Mouse (Mus musculus) myocyte (in vitro differentiated cells): ENCODE measurements around the gene Cdkl2. TPM values are rescaled to one million over a fixed set of nuclear protein-coding genes. Genes with fewer than 3 reads are reported as not detected.

ENCODE experiments used
- H3K27me3 ChIP-seq: one replicate; pipeline ENCODE4 v1.6.1; 2011; ENCODE audit not compliant: control insufficient read depth, insufficient read depth, insufficient read length
- H3K36me3 ChIP-seq: one replicate; pipeline ENCODE4 v1.6.1; 2011; ENCODE audit not compliant: control insufficient read depth, insufficient read depth
- H3K4me2 ChIP-seq: one replicate; pipeline ENCODE4 v1.6.1; 2011; ENCODE audit warnings: low read depth, control low read depth
- H3K4me3 ChIP-seq: one replicate; pipeline ENCODE4 v1.5.1; 2011; ENCODE audit warnings: mild to moderate bottlenecking, control low read depth, moderate library complexity
- H3K79me2 ChIP-seq: one replicate; pipeline ENCODE4 v1.6.1; 2011; ENCODE audit not compliant: control insufficient read depth, insufficient read depth
- H3ac ChIP-seq: one replicate; pipeline ENCODE4 v1.6.1; 2011; ENCODE audit not compliant: control insufficient read depth, insufficient read length
- CEBPB ChIP-seq: IDR thresholded peaks from 2 replicates; pipeline ENCODE4 v1.6.1; 2011; ENCODE audit warnings: mild to moderate bottlenecking, moderate library complexity; ENCODE audit not compliant: poor library complexity, insufficient read depth, severe bottlenecking
- E2F4 ChIP-seq: IDR thresholded peaks from one replicate; pipeline ENCODE4 v1.6.1; 2011; ENCODE audit warnings: mild to moderate bottlenecking, control low read depth, moderate library complexity; ENCODE audit not compliant: insufficient read depth
- MAX ChIP-seq: IDR thresholded peaks from one replicate; pipeline ENCODE4 v1.6.1; 2011; ENCODE audit warnings: low read depth, mild to moderate bottlenecking, control low read depth
- MYOD1 ChIP-seq, 3 experiments: IDR thresholded peaks; one replicate each; pipeline ENCODE4 v1.6.1; 2011; ENCODE audit warnings: control low read depth in 2 of 3, low read depth in 2 of 3, mild to moderate bottlenecking in 2 of 3, moderate library complexity in 1 of 3; ENCODE audit not compliant: insufficient read length in 2 of 3, control insufficient read depth in 1 of 3
- MYOG ChIP-seq, 3 experiments: IDR thresholded peaks; one replicate each; pipeline ENCODE4 v1.6.1; 2011; ENCODE audit warnings: control low read depth in 2 of 3, low read depth in 2 of 3, mild to moderate bottlenecking in 2 of 3; ENCODE audit not compliant: insufficient read length in 2 of 3, control insufficient read depth in 1 of 3, insufficient read depth in 1 of 3
- POLR2A ChIP-seq: IDR thresholded peaks from one replicate; pipeline ENCODE4 v1.6.1; 2011; ENCODE audit warnings: low read depth, mild to moderate bottlenecking, control low read depth, moderate library complexity; ENCODE audit not compliant: insufficient read length
- POLR2AphosphoS2 ChIP-seq: IDR thresholded peaks from one replicate; pipeline ENCODE4 v1.6.1; 2011; ENCODE audit warnings: low read depth, control low read depth; ENCODE audit not compliant: insufficient read length
- REST ChIP-seq: IDR thresholded peaks from one replicate; pipeline ENCODE4 v1.6.1; 2011; ENCODE audit warnings: mild to moderate bottlenecking, control low read depth, moderate library complexity; ENCODE audit not compliant: insufficient read depth, insufficient read length
- SRF ChIP-seq: IDR thresholded peaks from one replicate; pipeline ENCODE4 v1.6.1; 2011; ENCODE audit warnings: low read depth; ENCODE audit not compliant: control insufficient read depth, insufficient read length
- TCF12 ChIP-seq: IDR thresholded peaks from one replicate; pipeline ENCODE4 v1.6.1; 2011; ENCODE audit warnings: mild to moderate bottlenecking, control low read depth; ENCODE audit not compliant: poor library complexity, insufficient read depth, severe bottlenecking
- TCF3 ChIP-seq: IDR thresholded peaks from one replicate; pipeline ENCODE4 v1.6.1; 2011; ENCODE audit warnings: low read depth, control low read depth; ENCODE audit not compliant: insufficient read length
- USF1 ChIP-seq: IDR thresholded peaks from one replicate; pipeline ENCODE4 v1.6.1; 2011; ENCODE audit warnings: low read depth, mild to moderate bottlenecking, control low read depth, moderate library complexity
- polyA plus RNA-seq: library from polyadenylated mRNA; unstranded; fragments of >200 nt; fragmentation: generic; extraction: Trizol; gene quantifications from one replicate; pipeline ENCODE4 v1.2.1, GENCODE M21; 2012; ENCODE audit warnings: missing spikeins

Gene Cdkl2
- 0.53 TPM for polyA plus RNA-seq

DNA sequence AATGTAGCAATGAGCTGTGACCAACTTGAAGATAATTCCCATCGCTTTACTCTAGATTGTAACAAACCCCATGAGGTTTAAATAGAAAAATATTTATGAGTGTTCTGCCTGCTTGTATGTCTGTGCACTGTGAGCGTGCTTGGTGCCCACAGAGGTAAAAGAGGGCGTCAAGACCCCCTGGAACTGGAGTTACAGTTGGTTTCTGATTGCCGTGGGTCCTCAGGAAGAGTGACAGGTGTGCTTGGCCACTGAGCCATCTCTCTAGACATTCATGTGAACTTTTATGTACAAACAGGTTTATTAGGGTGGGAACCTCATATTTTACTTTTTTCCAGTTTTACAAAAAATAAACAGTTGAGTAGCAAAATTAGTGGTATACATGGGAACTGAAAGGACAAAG is at the start of gene Cdkl2:
Gene Cdkl2 (minus strand): TSS at position 101 of the 400 bp plus-strand sequence.
- H3K27me3 ChIP-seq, result no peaks in the 10 kb centered on the region
- no peaks in the 10 kb centered on the region for H3K79me2 ChIP-seq
- no peaks in the 10 kb centered on the region for H3K36me3 ChIP-seq
- TF ChIP-seq REST, result no peak
- no peak for TF ChIP-seq SRF
- TF ChIP-seq CEBPB, result no peak
- TF ChIP-seq MYOD1 (IDR thresholded peaks at IDR 0.05; ENCODE audit: control insufficient read depth in 1 of 3, insufficient read length in 2 of 3, low read depth in 2 of 3), result no peak
- no peak for TF ChIP-seq POLR2A
- TF ChIP-seq POLR2AphosphoS2, result no peak
- TF ChIP-seq TCF12, result no peak
- no peak for TF ChIP-seq MAX
- no peak for TF ChIP-seq MYOG (IDR thresholded peaks at IDR 0.05; ENCODE audit: control insufficient read depth in 1 of 3, insufficient read depth in 1 of 3, insufficient read length in 2 of 3, low read depth in 2 of 3)
- no peak for TF ChIP-seq TCF3
- TF ChIP-seq USF1, result no peak
- no peak for TF ChIP-seq E2F4
- peak within 1 kb of the TSS; percentile 97 for H3K4me2 ChIP-seq
- H3ac ChIP-seq, result no peak within 1 kb of the TSS
- peak within 1 kb of the TSS; percentile 66 for H3K4me3 ChIP-seq

DNA sequence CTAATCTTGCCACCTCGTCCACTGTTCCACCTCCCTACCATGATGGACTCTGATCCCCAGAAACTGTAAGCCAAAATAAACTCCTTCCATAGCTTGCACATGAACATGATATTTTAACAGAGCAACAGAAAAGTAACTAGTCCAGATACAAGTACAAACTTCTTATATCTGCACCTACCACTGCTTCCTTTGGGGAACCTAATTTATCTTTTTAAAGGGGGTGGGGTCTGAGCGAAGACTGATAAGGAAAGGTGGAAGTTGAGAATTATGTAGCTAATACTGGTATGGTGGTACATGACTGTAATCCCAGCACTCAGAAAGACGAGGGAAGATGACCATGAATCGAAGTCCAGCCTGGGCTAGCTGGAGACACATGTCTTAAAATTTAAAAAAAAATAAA is 43.8 kb upstream of the Cdkl2 start:
- H3ac ChIP-seq, result no peak overlapping the region
- no peak overlapping the region for H3K4me3 ChIP-seq
- no peaks in the 10 kb centered on the region for H3K36me3 ChIP-seq
- TF ChIP-seq USF1 (no peak), TCF12 (no peak)
- H3K79me2 ChIP-seq, result peaks cover 8% of the 10 kb centered on the region
- no peak overlapping the region for H3K4me2 ChIP-seq
- no peaks in the 10 kb centered on the region for H3K27me3 ChIP-seq

DNA sequence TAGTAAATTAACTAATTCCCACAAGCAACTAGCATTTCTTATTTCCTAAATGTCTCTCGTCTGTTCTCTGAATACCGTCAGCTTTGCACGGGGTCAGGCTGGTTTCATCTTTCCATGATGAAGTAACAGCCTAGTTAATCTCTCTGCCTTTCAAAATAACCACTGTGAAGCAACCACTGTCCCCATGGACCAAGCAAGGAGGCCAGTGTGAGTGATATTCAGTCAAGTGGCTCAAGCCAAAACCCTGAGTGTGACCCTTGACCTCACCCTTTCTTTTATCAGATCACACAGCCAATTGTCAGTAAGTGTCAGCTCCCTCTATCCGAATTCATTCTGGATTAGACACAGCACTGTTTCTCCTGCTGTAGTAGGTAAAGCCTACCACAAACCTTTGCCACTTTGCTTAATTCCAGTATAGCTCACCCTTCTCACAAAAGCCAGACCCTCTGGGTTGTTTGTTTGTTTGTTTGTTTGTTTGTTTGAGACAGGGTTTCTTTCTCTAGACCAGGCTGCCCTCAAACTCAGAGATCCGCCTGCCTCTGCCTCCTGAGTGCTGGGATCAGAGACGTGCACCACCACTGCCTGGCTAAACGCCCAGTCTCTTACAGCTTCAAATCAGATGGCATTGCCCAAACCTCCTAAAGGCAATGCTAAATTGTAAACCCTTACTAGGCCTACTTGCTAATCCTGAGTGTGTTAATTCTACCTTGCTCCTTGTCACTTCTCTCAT is 42.3 kb upstream of the Cdkl2 start:
- H3K36me3 ChIP-seq, result no peaks in the 10 kb centered on the region
- H3ac ChIP-seq, result no peak overlapping the region
- H3K4me3 ChIP-seq, result no peak overlapping the region
- no peaks in the 10 kb centered on the region for H3K27me3 ChIP-seq
- H3K4me2 ChIP-seq, result no peak overlapping the region
- no peak for TF ChIP-seq POLR2AphosphoS2
- TF ChIP-seq USF1, result no peak
- no peak for TF ChIP-seq TCF3
- no peak for TF ChIP-seq MYOD1 (IDR thresholded peaks at IDR 0.05; ENCODE audit: control insufficient read depth in 1 of 3, insufficient read length in 2 of 3, low read depth in 2 of 3)
- TF ChIP-seq REST, result no peak
- TF ChIP-seq SRF, result no peak
- TF ChIP-seq CEBPB, result no peak
- TF ChIP-seq TCF12, result no peak
- no peak for TF ChIP-seq MYOG (IDR thresholded peaks at IDR 0.05; ENCODE audit: control insufficient read depth in 1 of 3, insufficient read depth in 1 of 3, insufficient read length in 2 of 3, low read depth in 2 of 3)
- TF ChIP-seq MAX, result no peak
- no peak for TF ChIP-seq E2F4
- TF ChIP-seq POLR2A, result no peak
- H3K79me2 ChIP-seq, result peaks cover 23% of the 10 kb centered on the region

DNA sequence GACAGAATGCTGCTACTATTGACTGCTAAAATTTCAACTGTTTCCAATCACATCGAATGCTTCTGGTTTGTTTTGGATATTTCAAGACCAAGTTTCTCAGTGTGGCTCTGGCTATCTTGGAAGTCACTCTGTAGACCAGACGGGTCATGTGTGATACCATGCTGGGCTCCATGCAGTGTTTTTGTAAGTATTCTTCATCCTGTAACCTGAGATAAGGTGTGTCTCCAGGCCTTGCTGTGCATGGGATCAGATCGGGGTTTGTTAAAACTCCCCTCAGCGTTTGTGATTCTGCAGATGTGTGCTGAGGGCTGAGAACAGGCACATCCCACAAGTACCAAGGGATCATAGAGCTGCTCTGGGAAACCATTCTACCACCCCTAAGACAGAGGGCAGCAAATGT is 41.6 kb upstream of the Cdkl2 start:
- no peak overlapping the region for H3K4me3 ChIP-seq
- H3K36me3 ChIP-seq, result no peaks in the 10 kb centered on the region
- H3K27me3 ChIP-seq, result no peaks in the 10 kb centered on the region
- no peak for TF ChIP-seq CEBPB
- no peak for TF ChIP-seq TCF3
- no peak for TF ChIP-seq REST
- TF ChIP-seq POLR2A, result no peak
- TF ChIP-seq TCF12, result no peak
- TF ChIP-seq E2F4, result no peak
- TF ChIP-seq USF1, result no peak
- no peak for TF ChIP-seq MYOG (IDR thresholded peaks at IDR 0.05; ENCODE audit: control insufficient read depth in 1 of 3, insufficient read depth in 1 of 3, insufficient read length in 2 of 3, low read depth in 2 of 3)
- no peak for TF ChIP-seq SRF
- TF ChIP-seq MAX, result no peak
- no peak for TF ChIP-seq POLR2AphosphoS2
- no peak for TF ChIP-seq MYOD1 (IDR thresholded peaks at IDR 0.05; ENCODE audit: control insufficient read depth in 1 of 3, insufficient read length in 2 of 3, low read depth in 2 of 3)
- no peak overlapping the region for H3ac ChIP-seq
- H3K79me2 ChIP-seq, result peaks cover 30% of the 10 kb centered on the region
- H3K4me2 ChIP-seq, result no peak overlapping the region
